Mouse (Mus musculus) midbrain, embryonic 14.5 days (tissue): ENCODE results near the gene Olfr1418. TPM values are rescaled to one million over a fixed set of nuclear protein-coding genes. Genes with fewer than 3 reads are reported as not detected.

Experiments
- ATAC-seq: fragments of 200-750 bp; cut with Nextera tagmentation; 2 replicates; pipeline ENCODE4 v1.8.0; 2017; ENCODE audit warnings: moderate number of reproducible peaks, moderate library complexity; ENCODE audit not compliant: low FRiP score, low TSS enrichment
- DNase-seq: peaks from one replicate; pipeline ENCODE4 v3.0.0-alpha.2; 2015
- H3K27ac ChIP-seq: fragments of 300-500 bp; sonication (generic); replicated peaks from 2 replicates; pipeline ENCODE4 v1.5.1; 2014; ENCODE audit warnings: mild to moderate bottlenecking, low read depth, low read length, moderate library complexity
- H3K27me3 ChIP-seq: fragments of 300-500 bp; sonication (generic); 2 replicates; pipeline ENCODE4 v1.6.1; 2014; ENCODE audit warnings: low read length, control low read depth, mixed read lengths; ENCODE audit not compliant: control insufficient read depth, insufficient read depth
- H3K36me3 ChIP-seq: fragments of 300-500 bp; sonication (generic); 2 replicates; pipeline ENCODE4 v1.6.1; 2014; ENCODE audit warnings: low read length, control low read depth; ENCODE audit not compliant: control insufficient read depth, insufficient read depth
- H3K4me1 ChIP-seq: fragments of 300-500 bp; sonication (generic); 2 replicates; pipeline ENCODE4 v1.6.1; 2014; ENCODE audit warnings: mild to moderate bottlenecking, antibody characterized with exemption, low read length, control low read depth; ENCODE audit not compliant: control insufficient read depth, insufficient read depth
- H3K4me2 ChIP-seq: fragments of 300-500 bp; sonication (generic); 2 replicates; pipeline ENCODE4 v1.6.1; 2014; ENCODE audit warnings: mild to moderate bottlenecking, low read length, moderate library complexity
- H3K4me3 ChIP-seq: fragments of 300-500 bp; sonication (generic); replicated peaks from 2 replicates; pipeline ENCODE4 v1.5.1; 2014; ENCODE audit warnings: low read depth, low read length
- H3K9ac ChIP-seq: fragments of 300-500 bp; sonication (generic); replicated peaks from 2 replicates; pipeline ENCODE4 v1.6.1; 2014; ENCODE audit warnings: mild to moderate bottlenecking, low read length, moderate library complexity
- H3K9me3 ChIP-seq: fragments of 300-500 bp; sonication (generic); 2 replicates; pipeline ENCODE4 v1.6.1; 2016; ENCODE audit warnings: low read length, control low read depth, mixed read lengths; ENCODE audit not compliant: control insufficient read depth
- WGBS: fragments of 180-500 bp; shearing (Covaris S2); extraction: QIAGEN DNeasy Blood & Tissue Kit; methylation state at CpG from one replicate; pipeline ENCODE4 v1.1.7; 2014; 5-methylcytosine and 5-hydroxymethylcytosine counted together
- polyA plus RNA-seq: library from polyadenylated mRNA; unstranded; fragments of >200 nt; fragmentation: Nextera tagmentation; extraction: Ambion mirVana; gene quantifications from 2 replicates; pipeline ENCODE4 v1.2.1, GENCODE M21; 2014

Olfr1418 gene
- polyA plus RNA-seq, 1 experiment from 2014 or later, result not detected

GRCm38 (mm10) chr19:11839119-11839518 is 21.7 kb downstream of the Olfr1418 start, which contains the start of gene Olfr1417:
TSS of gene Olfr1417 (minus strand) at chr19:11839219.
- Histone ChIP-seq H3K4me3 (no peak within 1 kb of the TSS), H3K27ac (no peak within 1 kb of the TSS), H3K27me3 (no peaks in the 10 kb centered on the region), H3K4me2 (no peak within 1 kb of the TSS), H3K4me1 (no peaks in the 10 kb centered on the region), H3K9me3 (no peaks in the 10 kb centered on the region), H3K9ac (no peak within 1 kb of the TSS), H3K36me3 (no peaks in the 10 kb centered on the region)
- 89% methylated on average over 4 of the region's 4 CpGs for WGBS
- DNase-seq, result no peak
- ATAC-seq, result no peak

GRCm38 (mm10) chr19:11823346-11824065 is 37.4 kb downstream of the Olfr1418 start:
- Histone ChIP-seq H3K4me3 (no peak overlapping the region), H3K4me2 (no peak overlapping the region)
- 33% methylated on average over 4 of the region's 4 CpGs for WGBS

GRCm38 (mm10) chr19:11820211-11820610 is 40.7 kb downstream of the Olfr1418 start:
- no peak overlapping the region for H3K9ac ChIP-seq
- H3K4me3 ChIP-seq, result peak overlapping the region; percentile 79
- peaks cover 4% of the 10 kb centered on the region; the same call in 1 of the 2 replicates for H3K27me3 ChIP-seq
- ATAC-seq, result no peak
- H3K36me3 ChIP-seq, result no peaks in the 10 kb centered on the region
- H3K4me1 ChIP-seq, result peaks cover 10% of the 10 kb centered on the region; the same call in 1 of the 2 replicates
- DNase-seq, result peak; percentile 43
- H3K9me3 ChIP-seq, result no peaks in the 10 kb centered on the region
- peak overlapping the region; percentile 84 for H3K4me2 ChIP-seq
- H3K27ac ChIP-seq, result no peak overlapping the region
- 31% methylated on average over 6 of the region's 6 CpGs for WGBS

More at GRCm38 (mm10) chr19:11823346-11824065, 37.4 kb downstream of the Olfr1418 start:
- Histone ChIP-seq H3K4me1 (peaks cover 10% of the 10 kb centered on the region; the same call in 1 of the 2 replicates), H3K27me3 (peaks cover 4% of the 10 kb centered on the region; the same call in 1 of the 2 replicates), H3K27ac (no peak overlapping the region), H3K9me3 (no peaks in the 10 kb centered on the region), H3K9ac (no peak overlapping the region), H3K36me3 (no peaks in the 10 kb centered on the region)
- ATAC-seq, result no peak
- no peak for DNase-seq

GRCm38 (mm10) chr19:11819800-11820199 is 41.1 kb downstream of the Olfr1418 start:
- peak; percentile 70 for ATAC-seq
- peaks cover 4% of the 10 kb centered on the region; the same call in 1 of the 2 replicates for H3K27me3 ChIP-seq
- WGBS, result under 1% methylated on average over 15 of the region's 15 CpGs
- peak; percentile 92 for DNase-seq
- peak overlapping the region; percentile 84 for H3K4me2 ChIP-seq
- no peaks in the 10 kb centered on the region for H3K36me3 ChIP-seq
- H3K4me3 ChIP-seq, result peak overlapping the region; percentile 79
- 0 out of 2 replicates have a peak overlapping the region, but pooled peaks have one; percentile 3 for H3K9ac ChIP-seq
- H3K27ac ChIP-seq, result no peak overlapping the region
- peaks cover 10% of the 10 kb centered on the region; the same call in 1 of the 2 replicates for H3K4me1 ChIP-seq
- H3K9me3 ChIP-seq, result no peaks in the 10 kb centered on the region

GRCm38 (mm10) chr19:11819143-11819700 is 41.6 kb downstream of the Olfr1418 start, which contains the start of gene Stx3:
TSS of gene Stx3 (minus strand) at chr19:11819403.
- ATAC-seq, result no peak; the same call in 1 of the 2 replicates
- H3K4me2 ChIP-seq, result peak within 1 kb of the TSS; percentile 84
- WGBS, result under 1% methylated on average over 20 of the region's 20 CpGs
- no peaks in the 10 kb centered on the region for H3K36me3 ChIP-seq
- H3K9me3 ChIP-seq, result no peaks in the 10 kb centered on the region
- peak within 1 kb of the TSS; percentile 86 for H3K9ac ChIP-seq
- peaks cover 10% of the 10 kb centered on the region; the same call in 1 of the 2 replicates for H3K4me1 ChIP-seq
- peaks cover 4% of the 10 kb centered on the region; the same call in 1 of the 2 replicates for H3K27me3 ChIP-seq
- H3K27ac ChIP-seq, result peak within 1 kb of the TSS; percentile 57
- DNase-seq, result no peak
- H3K4me3 ChIP-seq, result peak within 1 kb of the TSS; percentile 79

- peak overlapping the region; percentile 57 for H3K27ac ChIP-seq
- H3K9me3 ChIP-seq, result no peaks in the 10 kb centered on the region
- H3K4me1 ChIP-seq, result peaks cover 10% of the 10 kb centered on the region
- peak overlapping the region; percentile 86 for H3K9ac ChIP-seq
- WGBS, result under 1% methylated on average over 82 of the region's 83 CpGs
- H3K36me3 ChIP-seq, result no peaks in the 10 kb centered on the region
- DNase-seq, result peak; percentile 73
- peaks cover 4% of the 10 kb centered on the region; the same call in 1 of the 2 replicates for H3K27me3 ChIP-seq
- peak overlapping the region; percentile 79 for H3K4me3 ChIP-seq
- peak overlapping the region; percentile 84 for H3K4me2 ChIP-seq
- peak; percentile 75 for ATAC-seq
These were observed 42.4 kb downstream of the Olfr1418 start for GRCm38 (mm10) chr19:11818199-11819142.

- 11% methylated on average over 5 of the region's 5 CpGs for WGBS
- peak; percentile 35 for DNase-seq
- Histone ChIP-seq H3K4me3 (peak overlapping the region; percentile 79), H3K27me3 (peaks cover 4% of the 10 kb centered on the region; the same call in 1 of the 2 replicates), H3K36me3 (no peaks in the 10 kb centered on the region), H3K27ac (no peak overlapping the region), H3K9me3 (no peaks in the 10 kb centered on the region), H3K4me1 (peaks cover 17% of the 10 kb centered on the region), H3K9ac (no peak overlapping the region), H3K4me2 (peak overlapping the region; percentile 84)
- ATAC-seq, result no peak
These were observed 43.3 kb downstream of the Olfr1418 start for GRCm38 (mm10) chr19:11817586-11817985.

- no peak overlapping the region for H3K27ac ChIP-seq
- no peaks in the 10 kb centered on the region for H3K36me3 ChIP-seq
- 48% methylated on average over 6 of the region's 6 CpGs for WGBS
- peaks cover 24% of the 10 kb centered on the region for H3K4me1 ChIP-seq
- H3K9me3 ChIP-seq, result no peaks in the 10 kb centered on the region
- DNase-seq (no peak), ATAC-seq (no peak)
- H3K4me2 ChIP-seq, result no peak overlapping the region; the same call in 1 of the 2 replicates
- peaks cover 4% of the 10 kb centered on the region; the same call in 1 of the 2 replicates for H3K27me3 ChIP-seq
- H3K4me3 ChIP-seq, result no peak overlapping the region
- H3K9ac ChIP-seq, result no peak overlapping the region
These were observed 44.2 kb downstream of the Olfr1418 start for GRCm38 (mm10) chr19:11816706-11817105.
